Mouse (Mus musculus) spleen, postnatal 36 days (tissue): ENCODE data around the gene Stxbp3.
"Not testable (repeated sequence)": the region's sequence is repeated elsewhere in the genome, so short reads cannot be mapped to it uniquely, and the experiment has no call there.

ENCODE experiments used
- DNase-seq, 2 experiments: peaks; one replicate each; pipeline ENCODE4 v3.0.0; 2022; ENCODE audit warnings: low spot score in 2 of 2, mixed read lengths in 1 of 2

Stxbp3 gene

DNA sequence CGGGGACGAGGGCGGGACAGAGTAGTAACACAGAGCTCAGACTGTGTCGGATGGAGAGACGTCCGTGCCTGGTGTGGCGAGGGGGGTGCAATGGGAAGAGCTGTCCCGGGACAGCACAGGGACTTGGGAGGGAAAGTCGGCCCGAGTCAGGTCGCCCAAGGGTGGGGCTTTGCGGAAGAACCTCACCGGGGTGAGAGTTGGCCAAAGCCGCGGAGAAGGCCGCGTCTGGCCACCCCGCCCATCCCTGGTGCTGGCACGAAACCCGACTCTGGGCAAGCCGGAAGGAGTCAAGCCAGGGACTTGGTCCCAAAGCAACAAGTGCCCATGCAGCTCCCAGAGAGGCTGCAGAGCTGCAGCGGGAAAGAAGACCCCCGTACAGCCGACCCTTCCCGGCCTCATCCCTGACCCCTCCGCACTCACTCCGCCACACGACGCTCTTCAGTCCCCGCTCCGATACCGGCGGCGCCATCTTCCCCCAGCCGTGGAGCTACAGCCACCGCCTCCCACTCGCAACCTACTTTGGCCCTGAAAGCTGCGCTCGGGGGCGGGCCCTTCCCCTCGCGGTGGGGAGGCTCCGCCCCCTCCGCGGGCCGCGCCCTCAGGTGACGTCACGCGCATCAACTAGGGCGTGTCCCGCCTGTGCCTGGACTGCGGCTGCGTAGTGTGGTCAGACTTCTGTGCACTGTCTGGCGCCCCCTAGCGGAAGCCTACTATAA lies at the start of gene Stxbp3:
Gene Stxbp3 (minus strand): TSS at position 527 of the 716 bp plus-strand sequence.
- peak; percentile 97 to 98 for DNase-seq

DNA sequence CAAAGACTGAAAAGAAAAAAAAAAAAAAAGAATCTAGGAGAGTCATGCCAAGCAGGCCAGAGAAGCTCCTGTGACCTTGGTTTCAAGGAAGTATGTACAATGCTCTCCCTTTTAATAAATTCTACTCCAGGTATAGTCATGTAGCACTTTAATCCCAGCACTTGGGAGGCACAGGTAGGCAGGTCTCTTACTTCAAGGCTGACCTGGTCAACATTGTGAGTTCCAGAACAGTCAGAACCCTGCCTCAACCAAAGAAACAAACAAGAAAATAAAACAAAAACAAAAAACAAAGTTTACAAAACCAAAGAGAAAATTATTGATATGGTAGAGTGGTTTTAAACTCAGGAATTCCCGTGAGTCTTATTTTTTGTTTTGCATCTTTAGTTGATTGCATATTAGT lies 49.6 kb upstream of the Stxbp3 start, which contains the start of gene Fndc7:
Gene Fndc7 (minus strand): TSS at position 101 of the 400 bp plus-strand sequence.
- DNase-seq: no peak

DNA sequence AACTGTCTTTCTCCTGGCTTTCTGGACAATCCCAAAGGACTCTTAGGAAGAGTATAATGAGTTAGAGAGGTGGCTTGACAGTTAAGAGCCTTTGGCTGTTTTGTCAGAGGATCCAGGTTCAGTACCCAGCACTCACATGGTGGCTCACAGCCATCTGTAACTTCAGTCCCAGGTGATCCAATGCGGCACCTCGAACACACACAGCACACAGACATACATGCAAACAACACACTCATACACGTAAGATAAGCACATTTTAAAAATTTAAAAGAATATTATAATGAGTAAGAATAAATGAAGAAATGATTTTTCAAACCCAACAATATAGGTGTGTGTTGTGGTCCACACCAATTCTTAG lies 47.3 kb upstream of the Stxbp3 start:
- DNase-seq: no peak

DNA sequence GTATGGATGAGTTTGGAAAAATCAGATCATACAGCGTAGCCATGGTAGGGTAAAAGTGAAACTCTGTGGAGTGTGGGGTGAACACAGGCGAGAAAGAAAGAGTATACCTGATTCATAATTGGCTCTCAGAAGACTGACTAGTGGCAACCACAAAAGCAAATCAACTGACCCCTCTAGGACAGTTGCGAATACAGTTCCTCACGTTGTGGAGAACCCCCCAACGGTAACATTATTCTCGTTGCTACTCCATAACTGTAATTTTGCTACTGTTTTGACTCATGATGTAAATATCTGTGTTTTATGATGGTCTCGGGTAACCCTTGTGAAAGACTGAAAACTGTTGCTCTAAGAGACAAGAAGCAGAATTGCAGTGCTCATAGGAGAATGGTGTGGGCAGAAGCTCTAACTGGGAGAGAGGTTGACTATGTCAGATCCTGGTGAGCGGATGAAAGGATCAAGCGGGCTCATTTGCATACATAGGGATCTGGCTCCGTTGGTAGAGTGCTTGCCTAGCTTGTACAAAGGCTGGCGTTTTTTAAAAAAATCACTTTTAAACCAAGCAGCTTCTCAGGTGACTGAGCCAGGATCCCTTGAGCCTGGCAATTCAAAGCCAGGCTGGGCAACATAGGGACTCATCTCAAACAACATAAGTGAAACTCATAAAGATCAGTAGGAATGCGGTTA lies 46.8 kb upstream of the Stxbp3 start:
- DNase-seq: no peak

DNA sequence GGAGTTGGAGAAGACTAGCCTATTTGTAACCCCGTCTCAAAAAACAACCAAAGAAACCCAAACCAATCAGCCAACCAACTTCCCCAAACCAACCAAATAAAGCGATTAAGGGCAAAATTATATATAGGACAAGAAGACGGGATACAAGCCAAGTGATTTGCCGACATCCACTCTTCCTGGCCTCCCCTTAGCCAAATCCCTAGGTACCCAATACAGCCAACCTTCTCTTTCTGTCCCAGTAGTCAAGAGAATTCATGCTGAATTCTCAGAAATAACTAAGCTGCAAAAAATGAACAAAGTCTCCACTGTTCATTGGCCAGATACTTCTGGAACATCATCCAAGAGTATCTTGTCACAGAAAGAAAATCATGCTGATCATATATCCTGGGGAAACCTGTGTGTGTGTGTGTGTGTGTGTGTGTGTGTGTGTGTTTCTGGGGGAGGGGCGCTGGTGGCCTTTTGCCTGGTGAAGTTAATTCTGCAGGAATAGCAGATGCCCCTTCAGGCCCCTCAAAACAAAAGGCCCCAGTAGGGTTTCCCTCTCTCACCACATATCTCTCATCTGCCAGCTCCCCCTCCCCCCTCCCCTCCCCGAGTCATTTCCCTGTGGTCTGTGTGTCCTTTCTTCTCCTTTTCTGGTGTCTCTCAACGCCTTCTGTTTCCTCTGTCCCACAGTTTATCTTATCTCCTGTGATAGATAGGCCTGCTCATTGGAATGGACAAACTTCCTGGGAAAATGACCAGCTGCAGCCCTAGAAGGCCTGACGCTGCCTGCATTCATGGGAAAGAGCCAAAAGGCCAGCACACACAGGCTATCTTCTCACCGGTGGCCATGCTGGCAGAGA lies 45.6 kb upstream of the Stxbp3 start:
- no peak for DNase-seq

DNA sequence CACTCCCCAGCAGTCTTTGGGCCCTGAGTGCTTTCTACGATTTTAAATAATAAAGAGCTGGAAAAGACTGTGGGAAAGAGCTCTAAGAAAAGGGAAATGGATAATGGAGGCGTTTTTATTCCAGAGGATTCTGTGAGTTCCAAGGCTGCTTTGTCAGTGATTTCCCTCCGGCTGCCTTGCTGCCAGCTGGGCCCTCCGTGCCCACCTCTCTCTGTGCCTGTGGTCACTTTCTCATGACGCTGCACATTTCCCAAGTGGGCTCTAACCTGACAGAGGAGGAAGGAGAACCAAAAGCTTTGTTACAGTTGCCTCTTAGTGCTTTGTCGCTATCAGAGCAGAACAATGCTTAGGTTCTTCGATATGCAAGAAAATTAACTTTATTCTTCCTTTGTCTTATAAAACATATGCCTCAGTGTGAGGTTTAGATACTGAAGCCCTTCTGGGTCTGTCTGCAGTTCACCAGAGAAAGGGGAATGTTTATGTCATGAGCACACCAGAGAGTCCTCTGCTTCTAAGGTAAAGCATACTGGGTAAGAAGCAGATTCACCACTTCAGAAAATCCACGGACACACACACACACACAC lies 44.5 kb upstream of the Stxbp3 start:
- DNase-seq: no peak

DNA sequence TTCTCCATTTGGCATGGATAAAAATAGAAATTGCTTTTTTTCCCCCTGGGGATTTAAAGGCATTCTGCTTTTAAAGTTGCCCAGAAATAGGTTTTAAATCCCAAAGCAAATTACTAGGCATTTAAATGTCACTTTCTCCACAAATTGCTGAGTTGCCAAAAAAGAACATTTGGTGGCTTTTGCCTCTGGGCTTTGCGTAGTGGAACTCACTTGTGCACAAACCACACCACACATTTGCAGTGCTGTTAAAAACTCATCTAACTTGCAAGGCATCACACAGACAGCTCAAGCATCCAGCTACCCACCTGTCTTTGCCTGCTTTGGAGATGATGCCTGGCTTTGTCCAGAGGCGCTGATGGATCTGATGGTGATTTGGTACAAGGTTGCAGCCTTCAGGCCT lies 42.7 kb upstream of the Stxbp3 start:
- no peak for DNase-seq

DNA sequence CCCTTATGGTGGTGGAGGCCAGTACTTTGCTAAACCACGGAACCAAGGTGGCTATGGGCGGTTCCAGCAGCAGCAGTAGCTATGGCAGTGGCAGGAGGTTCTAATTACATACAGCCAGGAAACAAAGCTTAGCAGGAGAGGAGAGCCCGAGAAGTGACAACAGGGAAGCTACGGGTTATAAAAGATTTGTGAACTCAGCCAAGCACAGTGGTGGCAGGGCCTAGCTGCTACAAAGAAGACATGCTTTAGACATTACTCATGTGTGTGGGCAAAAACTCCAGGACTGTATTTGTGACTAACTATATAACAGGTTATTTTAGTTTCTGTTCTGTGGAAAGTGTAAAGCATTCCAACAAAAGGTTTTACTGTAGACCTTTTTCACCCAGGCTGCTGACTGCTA lies 41.5 kb upstream of the Stxbp3 start:
- DNase-seq: not testable (repeated sequence)

DNA sequence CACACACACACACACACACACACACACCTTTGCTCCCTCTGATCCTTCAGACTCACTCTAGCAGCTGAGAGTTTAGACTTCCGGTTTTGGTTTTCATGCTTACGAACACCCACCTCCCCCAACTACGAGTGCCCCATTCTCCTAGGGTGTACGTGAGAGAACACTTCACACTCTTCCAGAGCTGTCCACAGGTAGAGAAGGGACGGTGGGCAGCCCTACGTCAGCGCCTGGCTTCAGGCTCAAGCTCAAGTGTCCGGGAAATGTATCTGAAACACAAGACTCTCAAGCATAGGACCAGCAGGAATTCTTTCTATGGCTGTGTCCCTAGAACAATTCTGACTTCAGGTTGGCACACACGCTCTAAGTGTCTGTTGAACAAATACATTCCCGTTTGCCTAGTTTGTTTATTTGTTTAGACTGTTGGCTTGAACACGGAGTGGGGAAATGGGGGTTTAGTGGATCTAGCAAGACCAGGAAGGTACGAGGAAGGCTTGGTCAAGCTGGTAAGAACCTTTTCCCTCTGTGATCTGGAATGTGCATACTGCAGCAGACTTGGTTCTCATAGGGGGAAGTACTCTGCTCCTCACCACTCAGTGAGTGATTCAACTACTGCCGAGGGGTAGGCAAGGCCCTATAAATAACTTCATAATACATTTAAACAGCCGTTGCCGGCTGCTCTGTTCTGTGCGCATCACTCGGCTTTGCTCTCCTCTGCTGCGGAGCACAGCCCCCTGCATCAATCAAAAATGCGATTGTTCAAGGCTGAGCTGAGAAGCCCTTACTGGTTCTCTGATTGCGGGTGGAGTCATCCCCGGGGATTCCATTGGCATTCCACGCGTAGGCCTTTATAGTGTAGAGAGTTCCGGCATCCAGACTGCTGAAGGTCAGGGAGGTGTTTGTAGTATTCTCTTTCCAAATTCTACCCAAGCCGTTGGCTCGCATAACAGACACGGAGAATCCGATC lies 40.5 kb upstream of the Stxbp3 start:
- DNase-seq: peak; percentile 60 to 65

DNA sequence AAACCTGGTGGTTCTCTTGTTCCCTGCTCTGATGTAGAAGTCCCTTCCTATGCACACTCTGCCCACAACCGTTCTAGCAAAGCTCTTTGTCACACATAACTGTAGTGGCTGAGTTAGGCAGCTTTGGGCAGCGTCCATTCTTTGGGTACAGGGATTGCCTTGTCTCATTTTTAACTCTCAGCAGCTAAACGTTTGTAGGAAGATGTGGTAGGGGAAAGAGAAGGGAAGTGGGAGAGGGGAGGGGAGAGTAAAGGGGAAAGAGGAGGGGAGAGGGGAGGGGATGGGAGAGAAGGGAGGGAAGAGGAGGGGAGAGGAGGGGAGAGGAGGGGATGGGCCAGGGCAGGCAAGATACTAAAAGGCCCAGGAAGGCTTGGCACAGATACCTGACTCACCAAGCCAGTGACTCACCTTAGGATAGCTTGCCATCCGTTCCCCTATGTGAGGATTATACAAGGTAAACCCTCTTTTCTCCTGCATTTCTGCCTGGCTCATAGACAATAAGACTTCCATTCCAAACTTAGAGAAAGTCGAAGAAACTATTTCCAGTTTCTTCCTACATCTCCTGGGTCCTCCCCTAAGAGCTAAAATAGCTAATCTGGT lies 39.6 kb upstream of the Stxbp3 start:
- DNase-seq: no peak

DNA sequence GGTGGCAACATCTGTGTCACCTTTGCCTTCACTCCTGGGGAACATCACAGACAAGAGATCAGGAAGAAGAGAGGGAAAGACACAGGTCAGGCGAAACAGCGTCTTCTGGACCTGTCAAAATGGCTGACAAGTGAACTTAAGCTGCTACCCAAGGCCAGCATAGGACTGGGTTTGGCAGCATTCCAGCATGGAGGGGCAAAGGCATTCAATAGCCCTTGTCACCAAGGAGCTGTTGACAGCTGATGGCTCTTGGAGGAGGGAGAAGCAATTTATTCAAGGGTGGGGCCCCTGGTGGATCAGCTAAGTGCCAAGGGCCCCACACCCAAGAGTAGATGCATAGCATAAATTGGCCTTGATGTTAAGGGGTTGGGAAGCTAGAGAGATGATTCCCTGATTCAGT lies 38.8 kb upstream of the Stxbp3 start:
- no peak for DNase-seq

DNA sequence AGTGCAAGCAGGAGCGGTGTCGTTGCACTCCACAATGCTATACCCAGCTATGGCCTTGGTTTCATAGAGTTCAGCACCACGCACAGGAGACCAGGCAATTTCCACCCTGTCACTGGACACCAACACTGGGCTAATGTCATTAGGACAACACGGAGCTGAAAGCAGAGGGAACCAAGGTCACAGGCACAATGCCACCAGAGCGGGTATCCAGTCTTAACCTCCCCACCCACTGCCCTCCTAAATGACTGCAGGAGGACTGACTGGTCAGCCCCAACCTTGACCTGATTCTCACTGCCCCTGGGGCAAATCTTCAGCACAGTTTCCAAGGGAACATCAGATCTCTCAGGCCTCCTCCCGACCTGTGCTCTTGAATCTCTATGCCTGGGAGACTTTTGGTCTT lies 30.3 kb upstream of the Stxbp3 start:
- DNase-seq: no peak

DNA sequence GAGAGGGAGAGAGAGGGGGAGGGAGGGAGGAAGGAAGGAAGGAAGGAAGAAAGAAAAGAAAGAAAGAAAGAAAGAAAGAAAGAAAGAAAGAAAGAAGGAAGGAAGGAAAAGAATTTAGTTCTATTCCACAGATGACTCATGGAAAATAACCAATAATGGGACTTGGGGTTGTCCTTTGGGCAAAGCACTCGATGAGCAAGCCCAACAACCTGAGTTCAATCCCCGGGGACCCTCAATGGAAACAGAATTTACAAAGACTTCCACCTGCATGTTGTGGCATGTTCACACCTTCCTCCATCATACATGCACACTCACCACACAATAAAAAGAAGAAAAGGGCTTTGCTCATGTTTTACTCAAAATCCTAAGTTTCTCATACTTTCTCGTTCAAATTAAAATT lies 27.1 kb upstream of the Stxbp3 start:
- DNase-seq: no peak

DNA sequence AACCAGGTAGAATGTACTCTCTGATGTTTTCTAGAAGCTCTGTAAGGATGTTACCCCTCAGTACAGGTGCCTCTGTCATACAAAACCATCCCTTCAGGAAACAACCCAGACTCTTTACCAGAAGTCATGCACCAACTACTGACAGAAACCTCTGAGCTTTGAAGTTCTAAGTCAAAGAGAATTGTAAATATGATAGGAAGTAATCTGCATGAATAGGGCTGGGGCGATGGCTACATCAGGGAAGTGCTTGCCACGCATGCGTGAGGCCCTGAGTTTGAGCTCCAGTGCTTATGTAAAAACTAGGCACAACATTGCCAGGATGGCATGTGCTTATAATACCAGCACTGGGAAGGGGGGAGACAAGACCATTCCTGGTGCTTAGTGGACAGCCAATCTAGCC lies 25.4 kb upstream of the Stxbp3 start:
- DNase-seq: peak; percentile 41 to 46

DNA sequence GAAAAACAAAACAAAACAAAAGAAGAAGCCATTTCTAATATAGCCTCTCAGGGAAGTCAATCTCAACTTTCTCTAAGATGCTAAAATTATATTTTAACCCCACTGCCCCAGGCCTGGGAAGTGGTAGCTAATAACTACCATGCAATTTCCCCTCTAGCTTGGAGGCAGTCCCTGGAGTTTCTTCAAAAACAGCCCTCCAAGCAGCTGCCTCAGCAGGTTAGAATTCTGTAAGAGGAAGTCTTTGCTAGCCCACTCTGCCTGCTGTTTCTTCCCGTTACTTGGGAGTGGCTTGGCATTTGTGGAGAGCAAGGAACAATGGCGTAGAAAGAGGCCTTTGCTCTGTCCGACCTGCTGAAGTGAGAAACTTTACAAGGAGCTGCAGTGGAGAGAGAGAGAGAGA lies 24.8 kb upstream of the Stxbp3 start:
- DNase-seq: no peak

DNA sequence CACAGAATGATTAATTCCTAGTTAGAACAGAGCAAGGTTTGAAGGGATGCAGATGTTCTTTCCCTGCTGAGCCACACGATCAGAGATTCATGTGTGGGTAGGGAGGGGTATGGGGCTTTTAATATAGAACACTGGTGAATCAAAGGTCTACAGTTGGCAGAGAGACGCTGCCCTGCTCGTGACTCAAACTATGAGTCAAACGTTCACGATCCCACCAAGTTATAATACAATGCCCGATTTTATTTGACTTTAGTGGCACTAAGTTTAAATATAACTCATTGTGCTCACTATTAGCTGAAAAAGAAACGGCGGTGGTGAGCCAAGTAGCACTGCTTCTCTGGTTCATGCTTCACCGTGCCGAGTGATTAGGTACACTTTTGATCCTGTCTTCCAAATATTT lies 22.8 kb upstream of the Stxbp3 start:
- DNase-seq: no peak

DNA sequence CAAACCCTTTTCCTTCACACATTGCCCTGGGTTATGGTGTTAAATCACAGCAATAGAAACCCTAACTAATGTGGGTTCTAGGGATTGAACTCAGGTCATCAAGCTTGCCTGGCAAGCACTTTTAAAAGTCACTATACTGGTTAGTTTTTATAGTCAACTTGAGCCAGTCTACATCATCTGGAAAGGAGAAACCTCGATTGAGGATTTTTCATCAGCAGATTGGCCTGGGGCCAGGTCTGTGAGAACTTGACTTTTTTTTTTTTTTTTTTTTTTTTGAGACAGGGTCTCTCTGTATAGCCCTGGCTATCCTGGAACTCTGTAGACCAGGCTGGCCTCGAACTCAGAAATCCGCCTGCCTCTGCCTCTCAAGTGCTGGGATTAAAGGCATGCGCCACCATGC lies 22.0 kb upstream of the Stxbp3 start:
- not testable (repeated sequence) for DNase-seq

DNA sequence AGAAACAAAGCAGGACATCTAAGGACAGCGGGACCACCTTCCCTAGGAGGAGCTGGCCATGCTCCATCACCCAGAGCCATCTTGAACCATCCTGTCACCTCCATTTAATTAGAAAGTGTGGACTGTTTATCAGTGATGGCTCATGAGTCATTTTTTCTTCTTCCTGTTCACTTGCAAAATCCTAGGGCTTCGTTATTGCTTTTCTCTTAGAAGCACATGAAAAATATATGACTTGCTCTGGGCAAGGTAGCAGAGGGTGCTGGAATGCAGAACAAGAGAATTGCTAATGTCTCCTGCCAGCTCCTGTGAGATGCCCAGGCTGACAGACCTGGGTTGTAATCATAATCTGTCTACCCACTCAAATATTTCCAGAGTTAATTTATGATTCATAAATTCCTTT lies 20.5 kb upstream of the Stxbp3 start:
- DNase-seq: no peak

DNA sequence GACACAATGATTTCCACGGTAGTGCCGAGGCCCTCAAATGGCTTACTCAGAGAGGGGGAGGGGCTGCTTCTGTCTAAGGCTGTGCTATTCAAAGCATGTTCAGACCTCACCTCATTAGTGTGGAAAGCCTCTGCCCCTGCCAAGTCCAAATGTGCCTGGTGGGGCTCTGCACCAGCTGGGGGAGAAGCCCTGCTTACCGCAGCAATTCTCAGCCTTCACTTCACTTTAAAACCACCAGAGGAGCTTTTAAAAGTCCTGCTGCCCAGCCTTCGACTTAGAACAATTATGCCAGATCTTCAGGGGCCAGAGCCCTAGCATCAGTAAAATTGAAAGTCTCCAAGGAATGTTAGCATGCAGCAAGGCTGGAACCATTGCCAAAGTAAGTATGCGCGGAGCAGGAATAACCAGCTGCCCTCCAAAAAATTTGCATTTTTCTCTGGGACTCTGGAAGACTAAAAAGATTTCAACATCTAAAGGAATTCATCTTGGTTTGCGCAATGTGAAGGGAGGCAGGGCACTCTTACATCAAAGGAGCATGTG lies 18.0 kb upstream of the Stxbp3 start:
- no peak for DNase-seq

DNA sequence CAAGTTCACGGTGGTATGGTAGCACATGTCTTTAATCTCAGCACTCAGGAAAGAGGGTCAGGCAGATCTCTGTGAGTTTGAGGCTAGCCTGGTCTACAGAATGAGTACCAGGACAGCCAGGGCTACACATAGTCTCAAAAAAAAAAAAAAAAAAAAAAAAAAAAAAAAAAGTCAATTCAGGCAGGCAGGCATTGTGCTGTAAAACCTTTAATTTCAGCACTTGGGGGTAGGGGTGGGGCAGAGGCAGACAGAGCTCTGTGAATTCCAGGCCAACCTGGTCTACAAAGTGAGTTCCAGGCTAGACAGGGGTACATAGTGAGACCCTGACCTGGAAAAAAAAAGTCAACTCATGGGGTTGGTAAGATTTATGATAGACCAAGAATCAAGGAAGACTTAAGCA lies 17.4 kb upstream of the Stxbp3 start:
- DNase-seq: no peak

DNA sequence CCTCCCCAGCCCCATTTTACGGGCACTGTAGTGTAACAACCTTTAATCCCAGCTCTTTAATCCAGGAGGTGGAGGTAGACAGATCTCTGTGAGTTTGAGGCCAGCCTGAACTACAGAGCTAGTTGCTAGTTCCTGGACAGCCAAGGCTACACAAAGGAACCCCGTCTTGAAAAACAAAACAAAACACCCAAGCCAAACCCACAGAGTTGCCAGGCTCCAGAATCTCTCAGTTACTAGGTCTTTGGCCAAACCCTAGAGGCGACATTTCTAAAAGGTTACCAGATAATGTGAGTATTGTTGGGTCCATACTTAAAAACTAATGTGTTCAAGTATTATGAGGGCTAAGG lies 16.8 kb upstream of the Stxbp3 start:
- no peak for DNase-seq
